Mouse (Mus musculus): ENCODE measurements around the gene Ccdc124. TPM values are rescaled to one million over a fixed set of nuclear protein-coding genes. Genes with fewer than 3 reads are reported as not detected.

The Ccdc124 gene
- polyA plus RNA-seq, 2 experiments: 58.9 to 96.2 TPM

DNA sequence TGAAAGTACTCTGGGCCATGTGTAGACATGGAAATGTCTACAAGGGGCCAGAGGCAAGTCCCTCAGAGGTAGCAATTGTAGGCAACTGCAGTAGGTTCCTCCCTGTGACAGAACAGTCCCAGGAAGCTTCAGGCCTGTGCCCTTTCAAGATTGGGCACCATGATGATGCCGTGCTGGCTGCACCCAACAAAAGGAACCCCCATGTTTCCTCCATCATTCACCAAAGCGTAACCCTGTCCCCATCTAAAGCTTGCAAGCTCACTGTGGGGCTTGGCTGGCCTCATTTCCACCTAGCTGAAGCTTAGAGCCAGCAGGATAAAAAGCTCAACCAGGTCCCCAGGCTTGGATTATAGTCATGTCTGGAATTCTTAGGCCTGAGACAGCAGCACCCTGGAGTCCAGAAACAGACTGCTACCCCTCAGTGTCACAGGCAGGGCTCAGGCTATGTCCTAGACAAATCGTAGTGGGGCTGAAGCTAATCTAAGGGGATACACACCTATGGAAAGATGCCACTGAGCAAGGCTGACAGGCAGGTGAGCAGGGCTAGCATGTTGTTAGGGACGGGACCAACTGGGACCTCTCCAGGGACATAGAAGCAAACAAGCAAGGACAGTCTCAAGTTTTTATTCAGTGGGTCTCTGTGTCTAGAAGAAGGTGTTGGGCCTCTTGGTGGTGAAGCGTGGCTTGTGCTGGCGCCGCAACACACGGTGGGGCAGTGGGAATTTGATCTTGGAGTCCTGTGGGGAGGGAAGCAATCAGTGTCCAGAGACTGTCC lies 21.2 kb upstream of the Ccdc124 start:
- Histone ChIP-seq H3K36me3 (ENCODE audit: control insufficient read depth, insufficient read depth, low read length) (peaks cover 30% of the 10 kb centered on the region), H3K27ac (replicated peaks; ENCODE audit: low read depth, low read length) (no peak overlapping the region), H3K27me3 (ENCODE audit: control insufficient read depth, insufficient read depth, low read length) (peaks cover 33% of the 10 kb centered on the region), H3K4me2 (replicated peaks; ENCODE audit: low read depth, low read length, severe bottlenecking) (no peak overlapping the region), H3K9ac (ENCODE audit: low read depth, low read length, severe bottlenecking) (no peak overlapping the region), H3K4me3 (replicated peaks; ENCODE audit: low read length) (no peak overlapping the region), H3K4me1 (ENCODE audit: control insufficient read depth, insufficient read depth, low read length) (peaks cover 10% of the 10 kb centered on the region), H3K9me3 (ENCODE audit: control insufficient read depth, low read length) (no peaks in the 10 kb centered on the region)
- no peak for TF ChIP-seq POLR2A (IDR thresholded peaks at IDR 0.05; ENCODE audit: borderline replicate concordance, extremely low read depth, insufficient read depth, insufficient read length)
- no peak for DNase-seq (ENCODE audit: low spot score)
- ATAC-seq (ENCODE audit: low FRiP score, low read depth): no peak
- WGBS: 92% methylated on average over 8 of the region's 8 CpGs

- DNase-seq (ENCODE audit: low spot score) (no peak), ATAC-seq (ENCODE audit: low FRiP score, low read depth) (no peak)
- Histone ChIP-seq H3K27ac (replicated peaks; ENCODE audit: low read depth, low read length) (no peak overlapping the region), H3K9ac (ENCODE audit: low read depth, low read length, severe bottlenecking) (no peak overlapping the region), H3K27me3 (ENCODE audit: control insufficient read depth, insufficient read depth, low read length) (peaks cover 33% of the 10 kb centered on the region), H3K4me1 (ENCODE audit: control insufficient read depth, insufficient read depth, low read length) (peaks cover 10% of the 10 kb centered on the region), H3K36me3 (ENCODE audit: control insufficient read depth, insufficient read depth, low read length) (peaks cover 30% of the 10 kb centered on the region), H3K4me2 (replicated peaks; ENCODE audit: low read depth, low read length, severe bottlenecking) (no peak overlapping the region), H3K4me3 (replicated peaks; ENCODE audit: low read length) (no peak overlapping the region), H3K9me3 (ENCODE audit: control insufficient read depth, low read length) (no peaks in the 10 kb centered on the region)
- TF ChIP-seq POLR2A (IDR thresholded peaks at IDR 0.05; ENCODE audit: borderline replicate concordance, extremely low read depth, insufficient read depth, insufficient read length): no peak
- WGBS: 61% methylated on average over 2 of the region's 2 CpGs
Observed at GRCm38 (mm10) chr8:70894385-70894720, 20.6 kb upstream of the Ccdc124 start.

DNA sequence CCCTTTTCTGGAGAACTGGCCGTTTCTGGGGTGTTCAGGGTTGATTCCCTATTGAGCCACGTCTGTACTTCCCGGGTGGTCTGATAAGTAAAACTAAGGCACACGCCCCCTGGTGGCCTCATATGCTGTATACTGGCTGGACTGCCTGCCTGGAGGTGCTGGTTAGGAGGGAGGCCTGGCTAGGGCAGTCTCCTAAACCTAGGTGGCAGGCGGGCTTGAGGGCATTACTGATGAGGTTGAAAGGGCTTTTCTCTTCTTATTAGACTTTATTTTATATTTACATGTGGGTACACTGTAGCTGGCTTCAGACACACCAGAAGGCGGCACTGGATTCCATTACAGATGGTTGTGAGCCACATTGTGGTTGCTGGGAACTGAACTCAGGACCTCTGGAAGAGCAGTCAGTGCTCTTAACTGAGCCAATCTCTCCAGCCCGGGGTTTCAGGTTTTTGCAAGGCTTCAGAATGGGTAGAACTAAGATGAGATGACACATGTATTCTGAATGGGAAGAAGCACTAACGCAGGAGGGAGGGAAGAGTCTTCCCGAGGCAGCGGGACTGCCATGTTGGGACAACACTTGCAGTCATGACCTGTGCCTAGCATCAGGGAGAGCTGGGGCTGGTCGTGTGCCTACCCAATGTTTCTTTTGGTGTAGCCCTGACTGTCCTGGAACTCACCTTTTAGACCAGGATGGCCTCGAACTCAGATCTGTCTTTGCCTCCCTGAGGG lies 20.1 kb upstream of the Ccdc124 start:
- no peaks in the 10 kb centered on the region for H3K9me3 ChIP-seq (ENCODE audit: control insufficient read depth, low read length)
- H3K4me2 ChIP-seq (replicated peaks; ENCODE audit: low read depth, low read length, severe bottlenecking): no peak overlapping the region
- DNase-seq (ENCODE audit: low spot score) (peak; percentile 89), ATAC-seq (ENCODE audit: low FRiP score, low read depth) (peak; percentile 28; the same call in 1 of the 2 replicates)
- peaks cover 33% of the 10 kb centered on the region for H3K27me3 ChIP-seq (ENCODE audit: control insufficient read depth, insufficient read depth, low read length)
- no peak for TF ChIP-seq POLR2A (IDR thresholded peaks at IDR 0.05; ENCODE audit: borderline replicate concordance, extremely low read depth, insufficient read depth, insufficient read length)
- H3K9ac ChIP-seq (ENCODE audit: low read depth, low read length, severe bottlenecking): no peak overlapping the region
- WGBS: 26% methylated on average over 12 of the region's 12 CpGs
- H3K4me3 ChIP-seq (replicated peaks; ENCODE audit: low read length): no peak overlapping the region
- H3K36me3 ChIP-seq (ENCODE audit: control insufficient read depth, insufficient read depth, low read length): peaks cover 30% of the 10 kb centered on the region
- H3K27ac ChIP-seq (replicated peaks; ENCODE audit: low read depth, low read length): no peak overlapping the region
- H3K4me1 ChIP-seq (ENCODE audit: control insufficient read depth, insufficient read depth, low read length): peaks cover 10% of the 10 kb centered on the region

- Histone ChIP-seq H3K27me3 (ENCODE audit: control insufficient read depth, insufficient read depth, low read length) (peaks cover 33% of the 10 kb centered on the region), H3K4me3 (replicated peaks; ENCODE audit: low read length) (peak overlapping the region; percentile 31), H3K4me2 (replicated peaks; ENCODE audit: low read depth, low read length, severe bottlenecking) (peak overlapping the region; percentile 47; the same call in 1 of the 2 replicates), H3K4me1 (ENCODE audit: control insufficient read depth, insufficient read depth, low read length) (peaks cover 6% of the 10 kb centered on the region), H3K36me3 (ENCODE audit: control insufficient read depth, insufficient read depth, low read length) (peaks cover 30% of the 10 kb centered on the region), H3K9me3 (ENCODE audit: control insufficient read depth, low read length) (no peaks in the 10 kb centered on the region), H3K27ac (replicated peaks; ENCODE audit: low read depth, low read length) (no peak overlapping the region), H3K9ac (ENCODE audit: low read depth, low read length, severe bottlenecking) (peak overlapping the region; percentile 36)
- ATAC-seq (ENCODE audit: low FRiP score, low read depth) (no peak), DNase-seq (ENCODE audit: low spot score) (no peak)
- WGBS: 28% methylated on average over 18 of the region's 20 CpGs
- no peak for TF ChIP-seq POLR2A (IDR thresholded peaks at IDR 0.05; ENCODE audit: borderline replicate concordance, extremely low read depth, insufficient read depth, insufficient read length)
Observed at GRCm38 (mm10) chr8:70892896-70893655, 19.3 kb upstream of the Ccdc124 start.
